9 mouse cellular contexts compared by ENCODE assay signal in the genomic region with DNA sequence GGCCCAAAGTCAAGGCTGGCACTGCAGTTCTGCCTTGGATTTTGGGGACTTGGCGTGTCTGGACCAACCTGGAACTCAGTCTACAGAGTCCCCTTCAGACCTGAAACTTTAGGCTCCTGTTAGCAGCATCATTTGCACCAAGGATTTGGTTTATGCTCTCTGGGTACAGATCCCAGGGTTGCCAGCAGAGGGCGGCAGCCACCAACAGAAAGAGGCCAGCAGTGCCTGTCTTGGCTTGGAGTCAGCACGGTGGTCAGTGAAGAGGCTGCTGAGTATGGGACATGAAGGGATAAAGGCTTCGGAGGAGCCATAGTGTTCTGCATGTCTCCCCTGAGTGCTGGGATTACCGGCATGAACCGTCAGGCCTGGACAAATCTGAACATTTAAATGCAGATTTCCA. TPM values are rescaled to one million over a fixed set of nuclear protein-coding genes. Genes with fewer than 3 reads are reported as not detected.
DNase-seq lines count a peak whose midpoint lies in the region; ATAC-seq and TF ChIP-seq lines count a peak whose summit lies in the region.
"Had no signal": no experiment of that assay in that cellular context is flagged by ENCODE, and none has a peak within 500 bp of the region (broad histone marks: within the 10 kb centered on the region; RNA-seq: fewer than 3 reads in every experiment).

No protein-coding gene starts in this region.

- H3K4me3 ChIP-seq in hindbrain, embryonic 10.5 days, result no peak overlapping the region
- no peak overlapping the region for H3K4me3 ChIP-seq in hindbrain, embryonic 16.5 days (ENCODE audit: low read length)
- H3K4me3 ChIP-seq in liver, postnatal 0 days (ENCODE audit: low read depth, low read length), result no peak overlapping the region

- H3K9me3 ChIP-seq in hindbrain, embryonic 10.5 days, result no peaks in the 10 kb centered on the region
- no peaks in the 10 kb centered on the region for H3K9me3 ChIP-seq in hindbrain, embryonic 16.5 days (ENCODE audit: control insufficient read depth, low read length)
- no peaks in the 10 kb centered on the region for H3K9me3 ChIP-seq in liver, postnatal 0 days (ENCODE audit: low read length)

- DNase-seq in hindbrain, embryonic 10.5 days (ENCODE audit: low spot score), result peak; percentile 87
- peak; percentile 76 for DNase-seq in ZHBTc4 (ENCODE audit: low read depth, low spot score)
- DNase-seq in embryo, embryonic 10.5 days (ENCODE audit: low spot score), result peak; percentile 90
- DNase-seq in hindlimb bud, embryonic 11.5 days (ENCODE audit: extremely low spot score, low read depth, low spot score), result peak; percentile 41
- peak; percentile 81 for DNase-seq in liver, postnatal 0 days
- DNase-seq in right cerebral cortex, postnatal 14 days, result peak; percentile 74
- DNase-seq in urinary bladder, postnatal 25 days (ENCODE audit: low spot score), result peak; percentile 70

- no peak for TF ChIP-seq EP300 in liver, postnatal 0 days (IDR thresholded peaks at IDR 0.05; ENCODE audit: low read depth)

- 12% methylated on average over 6 of the region's 6 CpGs for WGBS in hindbrain, embryonic 10.5 days
- 6% methylated on average over 6 of the region's 6 CpGs for WGBS in hindbrain, embryonic 16.5 days
- WGBS in liver, postnatal 0 days (ENCODE audit: insufficient replicate concordance), result 14% methylated on average over 6 of the region's 6 CpGs

- H3K4me1 ChIP-seq in hindbrain, embryonic 10.5 days (replicated peaks), result peaks cover 43% of the 10 kb centered on the region
- H3K4me1 ChIP-seq in hindbrain, embryonic 16.5 days (ENCODE audit: control insufficient read depth, insufficient read depth, low read depth, low read length), result peaks cover 11% of the 10 kb centered on the region
- H3K4me1 ChIP-seq in liver, postnatal 0 days (ENCODE audit: insufficient read depth), result peaks cover 17% of the 10 kb centered on the region

- TF ChIP-seq CTCF in liver, postnatal 0 days (IDR thresholded peaks at IDR 0.05; ENCODE audit: low read depth), result peak; percentile 94

- ATAC-seq in hindbrain, embryonic 16.5 days, result no peak
- no peak for ATAC-seq in liver, postnatal 0 days

- peaks cover 8% of the 10 kb centered on the region; the same call in 1 of the 2 replicates for H3K27me3 ChIP-seq in hindbrain, embryonic 10.5 days (ENCODE audit: insufficient read depth, poor library complexity, severe bottlenecking)
- no peaks in the 10 kb centered on the region for H3K27me3 ChIP-seq in hindbrain, embryonic 16.5 days (replicated peaks; ENCODE audit: control insufficient read depth, insufficient read depth, low read length)
- no peaks in the 10 kb centered on the region for H3K27me3 ChIP-seq in liver, postnatal 0 days (ENCODE audit: insufficient read depth, low read length)

- no peak overlapping the region for H3K9ac ChIP-seq in hindbrain, embryonic 16.5 days (ENCODE audit: low read depth, low read length)
- H3K9ac ChIP-seq in liver, postnatal 0 days (replicated peaks), result no peak overlapping the region

- H3K4me2 ChIP-seq in hindbrain, embryonic 16.5 days (ENCODE audit: low read length), result no peak overlapping the region
- H3K4me2 ChIP-seq in liver, postnatal 0 days (ENCODE audit: low read depth, low read length), result no peak overlapping the region

- peaks cover 6% of the 10 kb centered on the region; the same call in 1 of the 2 replicates for H3K36me3 ChIP-seq in hindbrain, embryonic 10.5 days
- no peaks in the 10 kb centered on the region for H3K36me3 ChIP-seq in hindbrain, embryonic 16.5 days (ENCODE audit: control insufficient read depth, insufficient read depth, low read length)
- H3K36me3 ChIP-seq in liver, postnatal 0 days (replicated peaks; ENCODE audit: insufficient read depth, low read length), result no peaks in the 10 kb centered on the region

- no peak overlapping the region for H3K27ac ChIP-seq in hindbrain, embryonic 10.5 days
- no peak overlapping the region for H3K27ac ChIP-seq in hindbrain, embryonic 16.5 days (ENCODE audit: low read depth, low read length)
- H3K27ac ChIP-seq in liver, postnatal 0 days (ENCODE audit: low read depth), result no peak overlapping the region
- H3K27ac ChIP-seq: macrophage had no signal

RNA-seq across cellular contexts. Expression of gene Fadd, which starts 3.4 kb away (rescaled TPM):
- polyA plus RNA-seq in hindbrain, embryonic 10.5 days (2016; fragmentation: Nextera tagmentation; extraction: Ambion mirVana), result 10.1 TPM in 2 replicates
- polyA plus RNA-seq in hindbrain, embryonic 16.5 days (2015; fragmentation: Nextera tagmentation; extraction: Ambion mirVana), result 4.7 and 5.9 TPM in 2 replicates
- polyA plus RNA-seq in liver, postnatal 0 days (2015; fragmentation: Nextera tagmentation; extraction: Ambion mirVana), result 4.1 TPM in 2 replicates

RNA-seq across cellular contexts. Expression of gene Ppfia1, which starts 32.1 kb away (rescaled TPM):
- polyA plus RNA-seq in hindbrain, embryonic 10.5 days (2016; fragmentation: Nextera tagmentation; extraction: Ambion mirVana), result 33.2 and 38.1 TPM in 2 replicates
- 12.8 and 23.9 TPM in 2 replicates for polyA plus RNA-seq in hindbrain, embryonic 16.5 days (2015; fragmentation: Nextera tagmentation; extraction: Ambion mirVana)
- 7.1 and 8.2 TPM in 2 replicates for polyA plus RNA-seq in liver, postnatal 0 days (2015; fragmentation: Nextera tagmentation; extraction: Ambion mirVana)
